Mouse (Mus musculus) olfactory bulb, adult 2 months (tissue): ENCODE measurements around the gene Tgfb1. TPM values are rescaled to one million over a fixed set of nuclear protein-coding genes. Genes with fewer than 3 reads are reported as not detected.
A peak's percentile ranks its signal among the peaks of the same experiment; 100 is the strongest.

Experiments
- H3K27ac ChIP-seq: fragments of 200-500 bp; 2 replicates; pipeline ENCODE4 v1.5.1; 2012; ENCODE audit warnings: low read depth, low read length; ENCODE audit not compliant: insufficient read depth
- H3K4me1 ChIP-seq: fragments of 200-500 bp; 2 replicates; pipeline ENCODE4 v1.6.1; 2012; ENCODE audit warnings: low read length; ENCODE audit not compliant: control insufficient read depth, insufficient read depth
- H3K4me3 ChIP-seq: fragments of 200-500 bp; 2 replicates; pipeline ENCODE4 v1.5.1; 2012; ENCODE audit warnings: mild to moderate bottlenecking, low read depth, low read length, moderate library complexity; ENCODE audit not compliant: insufficient read depth
- CTCF ChIP-seq: fragments of 200-500 bp; IDR thresholded peaks from 2 replicates; pipeline ENCODE4 v1.5.1; 2012; ENCODE audit warnings: low read depth, mild to moderate bottlenecking, low read length, moderate library complexity; ENCODE audit not compliant: insufficient read depth
- POLR2A ChIP-seq: fragments of 200-500 bp; IDR thresholded peaks from 2 replicates; pipeline ENCODE4 v1.6.1; 2012; ENCODE audit warnings: mild to moderate bottlenecking, low read depth, low read length, moderate library complexity; ENCODE audit not compliant: insufficient read depth
- WGBS: fragments of 180-500 bp; shearing (Covaris S2); methylation state at CpG from one replicate; pipeline ENCODE4 v1.1.7; 2018; 5-methylcytosine and 5-hydroxymethylcytosine counted together
- polyA plus RNA-seq: library from polyadenylated mRNA; stranded (reverse); fragments of >200 nt; gene quantifications from 2 replicates; pipeline ENCODE4 v1.2.4, GENCODE M21; 2012; ENCODE audit warnings: low replicate concordance; ENCODE audit not compliant: missing spikeins, insufficient read depth, insufficient read length

Tgfb1 gene
- polyA plus RNA-seq, 1 experiment, result not detected

GRCm38 (mm10) chr7:25681341-25682231, 5.2 kb upstream of the Tgfb1 start:
- TF ChIP-seq POLR2A (no peak), CTCF (no peak)
- 59% methylated on average over 15 of the region's 15 CpGs for WGBS

GRCm38 (mm10) chr7:25683474-25684180, 3.2 kb upstream of the Tgfb1 start:
- H3K4me1 ChIP-seq, result peaks cover 52% of the 10 kb centered on the region
- WGBS, result 82% methylated on average over 7 of the region's 7 CpGs
- TF ChIP-seq POLR2A, result no peak
- TF ChIP-seq CTCF, result no peak
- H3K4me3 ChIP-seq, result no peak overlapping the region
- H3K27ac ChIP-seq, result no peak overlapping the region

More at GRCm38 (mm10) chr7:25681341-25682231, 5.2 kb upstream of the Tgfb1 start:
- Histone ChIP-seq H3K4me1 (peaks cover 34% of the 10 kb centered on the region), H3K4me3 (peak overlapping the region; percentile 90), H3K27ac (no peak overlapping the region)

- TF ChIP-seq POLR2A (no peak), CTCF (no peak)
- 0 out of 2 replicates have a peak overlapping the region, but pooled peaks have one; percentile 21 for H3K27ac ChIP-seq
- H3K4me1 ChIP-seq, result peaks cover 60% of the 10 kb centered on the region
- 83% methylated on average over 6 of the region's 6 CpGs for WGBS
- H3K4me3 ChIP-seq, result no peak overlapping the region
These were observed 2.1 kb upstream of the Tgfb1 start for GRCm38 (mm10) chr7:25684659-25685058.

- TF ChIP-seq CTCF (no peak), POLR2A (no peak)
- H3K4me3 ChIP-seq, result no peak overlapping the region
- 72% methylated on average over 21 of the region's 21 CpGs for WGBS
- H3K4me1 ChIP-seq, result peaks cover 59% of the 10 kb centered on the region
- no peak overlapping the region for H3K27ac ChIP-seq
These were observed 804 bp upstream of the Tgfb1 start for GRCm38 (mm10) chr7:25685926-25686470.

- TF ChIP-seq POLR2A (no peak), CTCF (no peak)
- Histone ChIP-seq H3K27ac (no peak overlapping the region), H3K4me1 (peaks cover 49% of the 10 kb centered on the region), H3K4me3 (peak overlapping the region; percentile 44)
- under 1% methylated on average over 47 of the region's 47 CpGs for WGBS
These were observed 1.1 kb downstream of the Tgfb1 start for GRCm38 (mm10) chr7:25687811-25688401.

GRCm38 (mm10) chr7:25688810-25689586, 2.2 kb downstream of the Tgfb1 start:
- no peak overlapping the region for H3K27ac ChIP-seq

GRCm38 (mm10) chr7:25689603-25690021, 2.8 kb downstream of the Tgfb1 start:
- TF ChIP-seq POLR2A (no peak), CTCF (no peak)
- peak overlapping the region; percentile 44 for H3K4me3 ChIP-seq
- no peak overlapping the region for H3K27ac ChIP-seq
- peaks cover 48% of the 10 kb centered on the region for H3K4me1 ChIP-seq
- WGBS, result 19% methylated on average over 12 of the region's 12 CpGs

More at GRCm38 (mm10) chr7:25688810-25689586, 2.2 kb downstream of the Tgfb1 start:
- under 1% methylated on average over 52 of the region's 52 CpGs for WGBS
- peaks cover 47% of the 10 kb centered on the region for H3K4me1 ChIP-seq
- TF ChIP-seq CTCF, result no peak; the same call in 1 of the 2 replicates
- no peak for TF ChIP-seq POLR2A
- H3K4me3 ChIP-seq, result peak overlapping the region; percentile 44

GRCm38 (mm10) chr7:25690051-25690450, 3.2 kb downstream of the Tgfb1 start:
- TF ChIP-seq CTCF, result no peak
- TF ChIP-seq POLR2A, result no peak
- Histone ChIP-seq H3K4me1 (peaks cover 47% of the 10 kb centered on the region), H3K27ac (no peak overlapping the region), H3K4me3 (no peak overlapping the region)
- WGBS, result 59% methylated on average over 5 of the region's 5 CpGs
